Mouse (Mus musculus): Measurements from ENCODE around the gene Trim72. TPM values are rescaled to one million over a fixed set of nuclear protein-coding genes. Genes with fewer than 3 reads are reported as not detected.
"Not testable (repeated sequence)": the region's sequence is repeated elsewhere in the genome, so short reads cannot be mapped to it uniquely, and the experiment has no call there.

The Trim72 gene
- polyA plus RNA-seq, 1 experiment from 2014 or later, result 0.19 TPM

GRCm38 (mm10) chr7:128025381-128025780 is 21.6 kb downstream of the Trim72 start:
- Histone ChIP-seq H3K4me2 (replicated peaks; ENCODE audit: low read depth, low read length) (no peak overlapping the region), H3K27me3 (replicated peaks; ENCODE audit: insufficient read depth, low read length) (no peaks in the 10 kb centered on the region), H3K4me1 (ENCODE audit: insufficient read depth, low read depth, low read length) (no peaks in the 10 kb centered on the region), H3K9ac (replicated peaks; ENCODE audit: low read depth) (no peak overlapping the region), H3K4me3 (ENCODE audit: low read depth, low read length) (no peak overlapping the region), H3K36me3 (ENCODE audit: insufficient read depth, low read length) (no peaks in the 10 kb centered on the region), H3K9me3 (ENCODE audit: low read length) (no peaks in the 10 kb centered on the region), H3K27ac (ENCODE audit: low read length) (no peak overlapping the region)
- WGBS, result 68% methylated on average over 4 of the region's 4 CpGs
- ATAC-seq, result no peak
- no peak for TF ChIP-seq CTCF (IDR thresholded peaks at IDR 0.05)
- TF ChIP-seq EP300 (IDR thresholded peaks at IDR 0.05), result no peak
- DNase-seq (ENCODE audit: low spot score), result peak; percentile 24

- Histone ChIP-seq H3K27me3 (replicated peaks; ENCODE audit: insufficient read depth, low read length) (no peaks in the 10 kb centered on the region), H3K4me3 (ENCODE audit: low read depth, low read length) (no peak overlapping the region), H3K27ac (ENCODE audit: low read length) (no peak overlapping the region), H3K9me3 (ENCODE audit: low read length) (no peaks in the 10 kb centered on the region), H3K36me3 (ENCODE audit: insufficient read depth, low read length) (no peaks in the 10 kb centered on the region), H3K9ac (replicated peaks; ENCODE audit: low read depth) (no peak overlapping the region), H3K4me1 (ENCODE audit: insufficient read depth, low read depth, low read length) (no peaks in the 10 kb centered on the region), H3K4me2 (replicated peaks; ENCODE audit: low read depth, low read length) (no peak overlapping the region)
- ATAC-seq (peak; percentile 88), DNase-seq (ENCODE audit: low spot score) (peak; percentile 75)
- TF ChIP-seq CTCF (IDR thresholded peaks at IDR 0.05), result no peak
- no peak for TF ChIP-seq EP300 (IDR thresholded peaks at IDR 0.05)
- 46% methylated on average over 9 of the region's 9 CpGs for WGBS
Observed at GRCm38 (mm10) chr7:128031403-128031976, 27.7 kb downstream of the Trim72 start.

GRCm38 (mm10) chr7:128032290-128032988 is 28.7 kb downstream of the Trim72 start:
- Histone ChIP-seq H3K9ac (replicated peaks; ENCODE audit: low read depth) (no peak overlapping the region), H3K36me3 (ENCODE audit: insufficient read depth, low read length) (no peaks in the 10 kb centered on the region), H3K4me1 (ENCODE audit: insufficient read depth, low read depth, low read length) (no peaks in the 10 kb centered on the region), H3K9me3 (ENCODE audit: low read length) (no peaks in the 10 kb centered on the region), H3K4me3 (ENCODE audit: low read depth, low read length) (no peak overlapping the region), H3K4me2 (replicated peaks; ENCODE audit: low read depth, low read length) (no peak overlapping the region), H3K27ac (ENCODE audit: low read length) (no peak overlapping the region), H3K27me3 (replicated peaks; ENCODE audit: insufficient read depth, low read length) (no peaks in the 10 kb centered on the region)
- no peak for DNase-seq (ENCODE audit: low spot score)
- 64% methylated on average over 5 of the region's 5 CpGs for WGBS
- TF ChIP-seq CTCF (IDR thresholded peaks at IDR 0.05), result no peak
- TF ChIP-seq EP300 (IDR thresholded peaks at IDR 0.05), result no peak
- no peak for ATAC-seq

- TF ChIP-seq EP300 (IDR thresholded peaks at IDR 0.05) (no peak), CTCF (IDR thresholded peaks at IDR 0.05) (no peak)
- no peaks in the 10 kb centered on the region for H3K27me3 ChIP-seq (replicated peaks; ENCODE audit: insufficient read depth, low read length)
- H3K9me3 ChIP-seq (ENCODE audit: low read length), result no peaks in the 10 kb centered on the region
- H3K36me3 ChIP-seq (ENCODE audit: insufficient read depth, low read length), result no peaks in the 10 kb centered on the region
- no peak overlapping the region for H3K27ac ChIP-seq (ENCODE audit: low read length)
- H3K4me3 ChIP-seq (ENCODE audit: low read depth, low read length), result no peak overlapping the region
- H3K4me2 ChIP-seq (replicated peaks; ENCODE audit: low read depth, low read length), result no peak overlapping the region
- no peaks in the 10 kb centered on the region for H3K4me1 ChIP-seq (ENCODE audit: insufficient read depth, low read depth, low read length)
- ATAC-seq (no peak), DNase-seq (ENCODE audit: low spot score) (no peak)
- WGBS, result 75% methylated on average over 3 of the region's 3 CpGs
- no peak overlapping the region for H3K9ac ChIP-seq (replicated peaks; ENCODE audit: low read depth)
Observed at GRCm38 (mm10) chr7:128032989-128033293, 29.2 kb downstream of the Trim72 start.

GRCm38 (mm10) chr7:128033616-128034015 is 29.9 kb downstream of the Trim72 start:
- WGBS, result 86% methylated on average over 4 of the region's 4 CpGs

GRCm38 (mm10) chr7:128042161-128042820 is 38.5 kb downstream of the Trim72 start:
- H3K9ac ChIP-seq (replicated peaks; ENCODE audit: low read depth); H3K4me3 ChIP-seq (ENCODE audit: low read depth, low read length); H3K4me2 ChIP-seq (replicated peaks; ENCODE audit: low read depth, low read length); H3K9me3 ChIP-seq (ENCODE audit: low read length); DNase-seq (ENCODE audit: low spot score); H3K36me3 ChIP-seq (ENCODE audit: insufficient read depth, low read length); ATAC-seq; H3K4me1 ChIP-seq (ENCODE audit: insufficient read depth, low read depth, low read length); H3K27ac ChIP-seq (ENCODE audit: low read length); H3K27me3 ChIP-seq (replicated peaks; ENCODE audit: insufficient read depth, low read length): not testable (repeated sequence)
- WGBS, result 68% methylated on average over 15 of the region's 15 CpGs

More at GRCm38 (mm10) chr7:128033616-128034015, 29.9 kb downstream of the Trim72 start:
- H3K9ac ChIP-seq (replicated peaks; ENCODE audit: low read depth), result no peak overlapping the region
- no peak overlapping the region for H3K27ac ChIP-seq (ENCODE audit: low read length)
- no peak for DNase-seq (ENCODE audit: low spot score)
- TF ChIP-seq CTCF (IDR thresholded peaks at IDR 0.05) (no peak), EP300 (IDR thresholded peaks at IDR 0.05) (no peak)
- no peaks in the 10 kb centered on the region for H3K36me3 ChIP-seq (ENCODE audit: insufficient read depth, low read length)
- no peak overlapping the region for H3K4me3 ChIP-seq (ENCODE audit: low read depth, low read length)
- H3K9me3 ChIP-seq (ENCODE audit: low read length), result no peaks in the 10 kb centered on the region
- H3K4me2 ChIP-seq (replicated peaks; ENCODE audit: low read depth, low read length), result no peak overlapping the region
- H3K4me1 ChIP-seq (ENCODE audit: insufficient read depth, low read depth, low read length), result no peaks in the 10 kb centered on the region
- ATAC-seq, result no peak
- no peaks in the 10 kb centered on the region for H3K27me3 ChIP-seq (replicated peaks; ENCODE audit: insufficient read depth, low read length)
